Mouse (Mus musculus) ES-E14 (cell line): ENCODE data around the gene Cers6.

ENCODE experiments used
- HCFC1 ChIP-seq: IDR thresholded peaks from 2 replicates; pipeline ENCODE4 v1.6.1; 2012; ENCODE audit warnings: low read length, inconsistent platforms, borderline replicate concordance; ENCODE audit not compliant: insufficient read depth
- MAFK ChIP-seq: IDR thresholded peaks from 2 replicates; pipeline ENCODE4 v1.6.1; 2014; ENCODE audit warnings: mild to moderate bottlenecking, low read depth, low read length, inconsistent platforms; ENCODE audit not compliant: insufficient read depth
- ZNF384 ChIP-seq: IDR thresholded peaks from 2 replicates; pipeline ENCODE4 v1.6.1; 2012; ENCODE audit warnings: low read depth, low read length, inconsistent platforms

DNA sequence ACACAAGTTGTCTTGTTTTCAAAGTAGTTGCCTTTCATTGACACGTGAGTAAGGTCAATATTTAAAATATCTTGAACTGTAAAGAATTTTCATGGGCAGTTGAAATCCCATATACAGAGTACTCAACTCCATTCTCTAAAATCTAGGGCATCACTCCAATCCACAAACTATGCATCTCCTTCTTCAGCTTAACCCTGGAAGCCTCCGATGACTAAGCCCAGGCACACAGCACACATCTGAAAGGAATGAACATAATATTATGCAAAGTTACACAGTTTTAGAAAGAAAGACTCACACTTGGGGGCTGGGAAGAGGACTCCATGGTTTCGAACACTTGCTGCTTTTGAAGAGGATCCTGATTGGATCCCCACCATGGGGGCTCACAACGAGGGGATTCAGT lies 260.4 kb downstream of the Cers6 start:
- TF ChIP-seq HCFC1 (no peak), MAFK (no peak), ZNF384 (no peak)
